Mouse (Mus musculus): ENCODE data around the gene Krt8.

Krt8 gene

GRCm38 (mm10) chr15:102007097-102008069 is 3.1 kb upstream of the Krt8 start:
- DNase-seq = no peak

GRCm38 (mm10) chr15:102006317-102006716 is 2.0 kb upstream of the Krt8 start:
- peak in 1 of 2 experiments; percentile 54 for DNase-seq

DNA sequence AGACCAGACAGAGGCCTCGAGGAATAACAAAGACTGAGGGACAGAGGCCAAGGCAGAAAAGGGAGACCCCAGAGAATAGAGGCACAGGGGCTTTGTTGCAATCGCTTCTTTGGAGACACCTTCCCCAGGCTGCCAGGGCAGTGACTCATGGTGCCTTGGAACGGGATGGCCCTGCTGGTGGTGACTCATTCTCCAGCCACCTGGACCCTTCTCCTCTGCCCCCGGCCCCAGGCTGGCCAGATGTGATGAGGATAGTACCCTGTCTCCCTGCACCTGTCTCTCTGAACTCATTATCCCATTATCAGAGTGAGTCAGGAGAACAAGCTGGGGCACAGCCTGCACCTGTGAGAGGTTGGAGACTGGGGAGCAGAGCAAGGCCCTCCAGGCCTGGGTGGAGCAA is 1.0 kb upstream of the Krt8 start:
- DNase-seq = no peak

- DNase-seq = peak in 1 of 2 experiments; percentile 52
These were observed 766 bp downstream of the Krt8 start for GRCm38 (mm10) chr15:102003516-102003915.

- DNase-seq = peak; percentile 66 to 79
These were observed 1.4 kb downstream of the Krt8 start for GRCm38 (mm10) chr15:102002646-102003488.

- no peak for DNase-seq
These were observed 4.5 kb downstream of the Krt8 start for GRCm38 (mm10) chr15:101999676-102000335.

DNA sequence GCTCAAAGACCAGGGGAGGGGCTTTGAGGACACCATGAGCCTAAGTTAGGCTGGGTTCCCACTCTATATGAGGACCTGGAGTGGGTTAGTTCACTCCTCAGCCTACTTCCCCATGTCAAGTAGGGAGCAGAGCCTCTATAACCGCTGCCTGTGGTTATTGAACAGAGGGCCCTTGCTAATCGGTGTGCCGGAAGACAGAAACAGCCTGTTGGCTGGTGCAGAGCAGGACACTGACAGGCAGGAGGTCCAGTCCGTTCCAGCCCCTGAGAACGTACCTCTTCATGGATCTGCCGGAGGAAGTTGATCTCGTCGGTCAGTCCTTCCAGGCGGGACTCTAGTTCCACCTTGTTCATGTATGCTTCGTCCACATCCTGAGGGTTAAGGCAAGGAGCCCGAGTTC is 5.1 kb downstream of the Krt8 start:
- no peak for DNase-seq

DNA sequence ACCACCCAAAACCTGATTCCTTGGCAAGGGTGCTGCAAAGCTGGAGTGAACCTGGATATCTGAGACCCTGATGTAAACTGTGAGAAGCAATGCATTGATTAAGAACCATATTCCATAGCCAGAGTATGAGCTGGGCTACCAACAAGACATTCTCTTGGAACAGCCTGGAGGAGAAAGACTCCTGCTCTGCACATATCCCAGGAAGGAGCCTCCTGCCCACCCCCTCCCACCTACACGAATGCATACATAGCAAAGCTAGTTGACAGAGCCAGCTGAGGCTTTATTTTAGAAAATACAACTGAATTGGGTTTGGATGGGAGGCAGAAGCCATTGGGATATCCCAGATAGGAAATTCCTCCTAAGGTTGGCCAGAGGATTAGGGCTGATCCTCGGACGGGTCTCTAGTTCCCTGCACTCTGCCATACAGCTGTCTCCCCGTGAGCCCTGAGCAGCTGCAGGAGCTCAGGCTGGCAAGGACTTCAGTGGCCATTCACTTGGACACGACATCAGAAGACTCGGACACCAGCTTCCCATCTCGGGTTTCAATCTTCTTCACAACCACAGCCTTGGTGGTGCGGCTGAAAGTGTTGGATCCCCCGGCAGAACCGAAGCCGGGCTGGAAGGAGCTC is 7.7 kb downstream of the Krt8 start:
- DNase-seq = peak in 1 of 2 experiments; percentile 14

DNA sequence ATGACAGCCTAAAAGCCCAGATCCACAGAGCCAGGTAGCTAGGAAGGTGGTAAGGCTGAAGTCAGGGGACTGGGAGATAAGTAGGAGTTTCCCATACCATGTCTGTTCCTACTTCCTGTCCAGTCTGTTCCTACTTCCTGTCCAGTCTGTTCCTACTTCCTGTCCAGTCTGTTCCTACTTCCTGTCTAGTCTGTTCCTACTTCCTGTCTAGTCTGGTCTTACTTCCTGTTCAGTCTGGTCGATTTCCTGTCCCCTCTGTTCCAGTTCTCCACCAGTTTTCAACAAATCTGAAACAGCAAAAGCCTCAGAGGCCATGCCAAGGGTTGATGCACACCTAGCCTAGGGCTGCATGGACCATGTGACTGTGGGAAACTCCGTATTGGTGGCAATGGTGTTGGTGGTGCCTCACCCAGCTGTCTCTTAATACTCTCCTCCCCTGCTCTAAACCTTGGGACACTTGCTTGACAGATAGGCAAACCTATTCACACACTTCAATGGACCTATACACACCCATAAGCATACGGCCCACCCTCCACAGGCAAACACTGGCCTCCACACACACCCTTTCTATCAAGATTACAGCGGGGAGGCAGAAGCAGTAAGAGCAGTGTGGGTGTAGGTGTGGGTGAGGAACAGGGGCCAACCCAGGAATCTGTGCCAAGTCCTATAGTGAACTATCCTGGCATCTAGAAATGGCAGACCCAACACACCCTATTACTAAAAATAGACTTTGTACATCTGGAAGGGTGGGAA is 8.6 kb downstream of the Krt8 start:
- no peak for DNase-seq

GRCm38 (mm10) chr15:101994365-101994764 is 9.9 kb downstream of the Krt8 start:
- DNase-seq = no peak

DNA sequence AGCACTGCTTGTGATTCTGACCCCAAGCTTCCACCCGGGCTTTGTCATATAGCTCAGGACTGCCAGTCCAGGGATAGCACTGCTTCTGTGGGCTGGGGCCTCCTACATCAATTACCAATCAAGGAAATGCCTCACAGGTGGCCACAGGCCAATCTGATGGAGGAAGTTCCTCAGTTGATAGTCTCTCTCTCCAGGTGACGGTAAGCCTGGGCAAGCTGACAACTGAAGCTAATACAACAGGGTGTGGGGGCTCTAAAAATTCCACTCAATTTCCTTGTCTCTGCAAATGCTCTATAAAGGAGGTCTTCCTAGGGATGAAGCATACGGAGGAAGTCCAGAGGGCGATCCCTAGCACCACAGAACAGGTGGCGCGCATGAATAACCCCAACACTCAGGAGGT is 13.3 kb downstream of the Krt8 start:
- DNase-seq = no peak

GRCm38 (mm10) chr15:101988714-101989113 is 15.6 kb downstream of the Krt8 start:
- no peak for DNase-seq

DNA sequence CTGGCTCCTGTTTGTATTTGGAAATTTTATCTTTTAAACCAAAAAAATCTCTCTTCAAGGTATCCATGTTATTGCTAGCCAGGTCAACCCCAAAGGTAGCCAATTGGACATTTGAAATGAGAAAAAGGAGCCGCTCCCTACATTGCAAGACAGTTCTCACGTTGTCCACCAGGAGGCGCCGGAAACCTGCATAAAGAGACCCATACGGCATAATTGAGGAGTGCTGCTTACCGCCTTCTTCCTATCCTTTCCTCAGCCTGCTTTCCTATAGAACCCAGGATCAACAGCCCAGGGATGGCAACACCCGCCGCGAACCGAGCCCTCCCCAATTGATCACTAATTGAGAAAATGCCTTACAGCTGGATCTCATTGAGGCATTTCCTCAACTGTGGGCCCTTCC is 16.2 kb downstream of the Krt8 start:
- peak; percentile 73 to 88 for DNase-seq

DNA sequence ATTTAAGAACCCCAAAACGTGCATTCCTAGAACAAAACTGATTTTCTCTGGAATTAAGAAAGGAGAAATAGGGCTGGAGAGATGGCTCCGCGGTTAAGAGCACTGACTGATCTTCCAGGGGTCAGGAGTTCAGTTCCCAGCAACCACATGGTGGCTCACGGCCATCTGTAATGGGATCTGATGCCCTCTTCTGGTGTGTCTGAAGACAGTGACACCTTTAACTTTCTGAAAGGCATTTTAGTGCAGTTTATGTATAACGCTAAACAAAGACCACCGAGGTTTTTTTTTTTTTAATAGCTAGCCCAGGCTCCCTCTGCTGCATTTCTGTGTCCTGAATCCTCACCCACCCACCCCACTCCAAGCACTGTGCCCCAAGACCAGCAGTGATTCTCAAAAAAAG is 19.5 kb downstream of the Krt8 start:
- no peak for DNase-seq

DNA sequence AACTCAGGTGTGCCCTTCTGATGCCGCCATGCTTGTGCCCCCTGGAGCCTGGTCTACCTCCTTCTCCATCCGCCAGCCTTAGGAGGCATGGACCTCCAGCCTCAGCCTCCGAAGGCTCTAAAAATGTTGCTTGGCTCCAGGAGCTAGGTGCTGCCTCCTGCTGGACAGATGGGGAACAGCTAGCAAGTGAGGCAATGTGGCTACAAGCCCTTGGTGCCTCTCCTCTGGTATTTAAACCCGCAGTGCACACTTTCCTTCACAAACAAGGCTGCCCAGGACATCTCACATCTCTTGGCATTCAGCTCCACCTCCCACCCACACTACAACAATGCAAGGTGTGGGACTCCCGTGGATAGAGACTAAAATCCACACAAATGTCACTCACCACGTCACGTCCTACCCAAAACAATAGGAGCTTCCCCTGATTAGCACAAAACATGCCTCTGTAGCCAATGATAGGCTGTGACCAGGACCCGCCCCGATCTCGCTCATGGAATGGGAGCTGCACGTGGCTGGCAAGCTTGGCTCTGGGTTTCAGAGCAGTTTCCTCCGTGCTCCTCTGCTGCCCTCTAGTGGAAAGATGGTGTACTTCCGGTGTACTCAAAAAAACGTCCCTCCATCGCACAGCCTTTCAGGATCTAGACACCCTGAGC is 20.2 kb downstream of the Krt8 start:
- peak; percentile 91 to 93 for DNase-seq

- DNase-seq = no peak
These were observed 20.9 kb downstream of the Krt8 start for GRCm38 (mm10) chr15:101983315-101983948.

GRCm38 (mm10) chr15:101980849-101981248 is 23.4 kb downstream of the Krt8 start:
- peak; percentile 64 to 86 for DNase-seq

DNA sequence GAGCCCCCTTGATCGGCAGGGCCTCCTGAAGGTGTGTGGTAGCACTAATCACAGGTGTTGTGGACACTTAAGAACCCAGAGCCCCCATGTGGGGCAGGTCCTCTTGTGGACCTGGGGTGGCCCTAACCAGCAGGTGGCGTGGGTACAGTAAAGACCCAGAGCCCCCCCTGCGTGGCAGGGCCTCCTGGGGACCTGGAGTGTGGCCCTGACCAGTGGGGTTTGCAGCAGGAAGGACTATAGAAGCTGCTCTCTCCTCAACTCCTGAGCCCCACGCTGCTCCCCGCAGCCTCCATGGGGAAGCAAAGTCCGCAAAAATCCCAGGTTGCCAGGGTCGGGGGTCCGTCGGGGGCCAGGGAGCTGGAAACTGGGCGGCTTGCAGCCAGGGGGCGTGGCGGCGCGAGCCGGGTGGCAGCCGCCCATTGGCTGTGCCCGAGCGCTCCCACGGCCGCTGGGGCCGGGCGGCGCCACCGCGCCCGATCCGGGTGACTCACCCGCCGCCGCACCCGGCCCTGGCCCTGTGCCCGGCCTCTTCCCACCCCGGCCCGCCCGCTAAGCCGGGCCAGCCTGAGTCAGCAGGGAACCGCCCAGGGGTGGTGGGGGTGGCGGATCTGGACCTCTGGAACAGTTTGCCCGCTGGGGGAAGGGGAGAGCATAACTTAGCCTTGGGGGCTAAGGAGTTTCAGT is 27.1 kb downstream of the Krt8 start:
- DNase-seq = peak; percentile 94 to 97

GRCm38 (mm10) chr15:101976641-101977040 is 27.6 kb downstream of the Krt8 start:
- no peak for DNase-seq

DNA sequence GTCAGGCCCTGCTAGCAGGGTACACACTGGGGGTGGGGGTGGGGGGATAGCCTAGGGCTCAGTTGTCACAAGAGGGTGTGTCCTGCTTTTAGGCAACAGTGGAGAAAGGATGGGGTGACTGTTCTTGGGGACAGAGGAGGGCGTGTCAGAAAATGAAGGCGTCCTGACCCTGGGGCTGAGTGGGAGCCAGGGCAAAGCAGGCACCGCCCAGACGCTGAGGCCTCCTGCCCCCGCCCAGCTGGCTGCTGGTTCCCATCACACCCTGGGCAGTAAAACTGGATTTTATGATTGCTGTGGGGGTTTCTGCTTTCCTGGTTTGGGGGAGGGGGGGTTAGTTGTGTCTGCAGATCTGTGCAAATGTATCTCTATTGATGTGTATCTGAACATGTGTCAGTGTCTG is 28.3 kb downstream of the Krt8 start:
- DNase-seq = peak; percentile 69 to 75

All from lung, postnatal 4 days (tissue).